Mouse (Mus musculus): ENCODE data around the gene Accsl. TPM values are rescaled to one million over a fixed set of nuclear protein-coding genes. Genes with fewer than 3 reads are reported as not detected.

Gene Accsl
- polyA plus RNA-seq, 1 experiment from 2014 or later = not detected

GRCm38 (mm10) chr2:93870842-93871241 lies 1.9 kb upstream of the Accsl start:
- Histone ChIP-seq H3K9me3 (replicated peaks; ENCODE audit: low read length) (no peaks in the 10 kb centered on the region), H3K27me3 (ENCODE audit: insufficient read depth, low read length) (no peaks in the 10 kb centered on the region), H3K9ac (ENCODE audit: low read depth, low read length) (no peak overlapping the region), H3K36me3 (ENCODE audit: insufficient read depth, low read length) (no peaks in the 10 kb centered on the region), H3K27ac (no peak overlapping the region), H3K4me2 (ENCODE audit: low read length) (no peak overlapping the region), H3K4me3 (replicated peaks; ENCODE audit: low read depth, low read length) (no peak overlapping the region), H3K4me1 (replicated peaks; ENCODE audit: insufficient read depth, low read length) (no peaks in the 10 kb centered on the region)
- no peak; the same call in 1 of the 2 replicates for ATAC-seq (replicated peaks; ENCODE audit: low FRiP score, low read depth)
- peak; percentile 71 for DNase-seq (ENCODE audit: low spot score)
- TF ChIP-seq CTCF (IDR thresholded peaks at IDR 0.05; ENCODE audit: low read depth) = peak; percentile 74
- WGBS = 34% methylated on average over 4 of the region's 4 CpGs

GRCm38 (mm10) chr2:93868566-93868965 lies 391 bp downstream of the Accsl start:
- WGBS = 85% methylated on average over 11 of the region's 11 CpGs
- H3K27ac ChIP-seq = no peak overlapping the region
- ATAC-seq (replicated peaks; ENCODE audit: low FRiP score, low read depth) (no peak), DNase-seq (ENCODE audit: low spot score) (no peak)
- H3K4me1 ChIP-seq (replicated peaks; ENCODE audit: insufficient read depth, low read length) = no peaks in the 10 kb centered on the region
- H3K4me2 ChIP-seq (ENCODE audit: low read length) = no peak overlapping the region
- H3K9ac ChIP-seq (ENCODE audit: low read depth, low read length) = no peak overlapping the region
- peak; percentile 3; the same call in 1 of the 2 replicates for TF ChIP-seq CTCF (IDR thresholded peaks at IDR 0.05; ENCODE audit: low read depth)
- H3K27me3 ChIP-seq (ENCODE audit: insufficient read depth, low read length) = no peaks in the 10 kb centered on the region
- no peaks in the 10 kb centered on the region for H3K36me3 ChIP-seq (ENCODE audit: insufficient read depth, low read length)
- no peaks in the 10 kb centered on the region for H3K9me3 ChIP-seq (replicated peaks; ENCODE audit: low read length)
- H3K4me3 ChIP-seq (replicated peaks; ENCODE audit: low read depth, low read length) = no peak overlapping the region

- H3K4me2 ChIP-seq (ENCODE audit: low read length) = no peak overlapping the region
- no peak for TF ChIP-seq CTCF (IDR thresholded peaks at IDR 0.05; ENCODE audit: low read depth)
- no peak overlapping the region for H3K27ac ChIP-seq
- H3K9me3 ChIP-seq (replicated peaks; ENCODE audit: low read length) = no peaks in the 10 kb centered on the region
- 72% methylated on average over 4 of the region's 4 CpGs for WGBS
- ATAC-seq (replicated peaks; ENCODE audit: low FRiP score, low read depth) (no peak), DNase-seq (ENCODE audit: low spot score) (no peak)
- H3K4me1 ChIP-seq (replicated peaks; ENCODE audit: insufficient read depth, low read length) = no peaks in the 10 kb centered on the region
- H3K4me3 ChIP-seq (replicated peaks; ENCODE audit: low read depth, low read length) = no peak overlapping the region
- H3K9ac ChIP-seq (ENCODE audit: low read depth, low read length) = no peak overlapping the region
- no peaks in the 10 kb centered on the region for H3K27me3 ChIP-seq (ENCODE audit: insufficient read depth, low read length)
- H3K36me3 ChIP-seq (ENCODE audit: insufficient read depth, low read length) = no peaks in the 10 kb centered on the region
These were observed 5.7 kb downstream of the Accsl start for GRCm38 (mm10) chr2:93863229-93863628.

- no peak for DNase-seq (ENCODE audit: low spot score)
- ATAC-seq (replicated peaks; ENCODE audit: low FRiP score, low read depth) = no peak
- no peaks in the 10 kb centered on the region for H3K36me3 ChIP-seq (ENCODE audit: insufficient read depth, low read length)
- no peaks in the 10 kb centered on the region for H3K4me1 ChIP-seq (replicated peaks; ENCODE audit: insufficient read depth, low read length)
- no peak overlapping the region for H3K27ac ChIP-seq
- H3K9me3 ChIP-seq (replicated peaks; ENCODE audit: low read length) = no peaks in the 10 kb centered on the region
- no peak for TF ChIP-seq CTCF (IDR thresholded peaks at IDR 0.05; ENCODE audit: low read depth)
- WGBS = 69% methylated on average over 12 of the region's 12 CpGs
- no peaks in the 10 kb centered on the region for H3K27me3 ChIP-seq (ENCODE audit: insufficient read depth, low read length)
- H3K4me2 ChIP-seq (ENCODE audit: low read length) = no peak overlapping the region
- no peak overlapping the region for H3K4me3 ChIP-seq (replicated peaks; ENCODE audit: low read depth, low read length)
- H3K9ac ChIP-seq (ENCODE audit: low read depth, low read length) = no peak overlapping the region
These were observed 10.1 kb downstream of the Accsl start for GRCm38 (mm10) chr2:93858845-93859244.

GRCm38 (mm10) chr2:93851303-93851702 lies 17.7 kb downstream of the Accsl start:
- Histone ChIP-seq H3K9me3 (replicated peaks; ENCODE audit: low read length) (no peaks in the 10 kb centered on the region), H3K27me3 (ENCODE audit: insufficient read depth, low read length) (no peaks in the 10 kb centered on the region), H3K4me1 (replicated peaks; ENCODE audit: insufficient read depth, low read length) (peaks cover 8% of the 10 kb centered on the region; the same call in 1 of the 2 replicates), H3K4me2 (ENCODE audit: low read length) (no peak overlapping the region), H3K27ac (no peak overlapping the region), H3K9ac (ENCODE audit: low read depth, low read length) (no peak overlapping the region), H3K36me3 (ENCODE audit: insufficient read depth, low read length) (peaks cover 13% of the 10 kb centered on the region; the same call in 1 of the 2 replicates), H3K4me3 (replicated peaks; ENCODE audit: low read depth, low read length) (no peak overlapping the region)
- WGBS = 85% methylated on average over 1 of the region's 1 CpGs
- no peak for TF ChIP-seq CTCF (IDR thresholded peaks at IDR 0.05; ENCODE audit: low read depth)
- DNase-seq (ENCODE audit: low spot score) (no peak), ATAC-seq (replicated peaks; ENCODE audit: low FRiP score, low read depth) (no peak)

GRCm38 (mm10) chr2:93850317-93850944 lies 18.5 kb downstream of the Accsl start:
- H3K9ac ChIP-seq (ENCODE audit: low read depth, low read length) = no peak overlapping the region
- peak overlapping the region; percentile 69 for H3K4me2 ChIP-seq (ENCODE audit: low read length)
- TF ChIP-seq CTCF (IDR thresholded peaks at IDR 0.05; ENCODE audit: low read depth) = no peak
- H3K9me3 ChIP-seq (replicated peaks; ENCODE audit: low read length) = no peaks in the 10 kb centered on the region
- ATAC-seq (replicated peaks; ENCODE audit: low FRiP score, low read depth) = no peak
- no peak overlapping the region for H3K27ac ChIP-seq
- H3K4me3 ChIP-seq (replicated peaks; ENCODE audit: low read depth, low read length) = peak overlapping the region; percentile 62; the same call in 1 of the 2 replicates
- WGBS = 46% methylated on average over 13 of the region's 13 CpGs
- DNase-seq (ENCODE audit: low spot score) = no peak
- H3K4me1 ChIP-seq (replicated peaks; ENCODE audit: insufficient read depth, low read length) = peaks cover 8% of the 10 kb centered on the region; the same call in 1 of the 2 replicates
- H3K27me3 ChIP-seq (ENCODE audit: insufficient read depth, low read length) = no peaks in the 10 kb centered on the region
- peaks cover 17% of the 10 kb centered on the region; the same call in 1 of the 2 replicates for H3K36me3 ChIP-seq (ENCODE audit: insufficient read depth, low read length)

Data from kidney, postnatal 0 days (tissue).